Mouse (Mus musculus): ENCODE measurements around the gene Slc5a5.

Gene Slc5a5

GRCm38 (mm10) chr8:70892022-70892895, at the start of gene Slc5a5:
Gene Slc5a5 (minus strand): TSS chr8:70892757.
- no peak for DNase-seq

GRCm38 (mm10) chr8:70941478-70941877, 48.9 kb upstream of the Slc5a5 start:
- DNase-seq, result peak; percentile 52

GRCm38 (mm10) chr8:70937200-70937599, 44.6 kb upstream of the Slc5a5 start:
- peak; percentile 72 for DNase-seq

- peak; percentile 55 for DNase-seq
Observed at GRCm38 (mm10) chr8:70934786-70935185, 42.2 kb upstream of the Slc5a5 start.

GRCm38 (mm10) chr8:70933036-70933435, 40.5 kb upstream of the Slc5a5 start:
- DNase-seq, result peak; percentile 76

- DNase-seq, result peak; percentile 82
Observed at GRCm38 (mm10) chr8:70931731-70932130, 39.2 kb upstream of the Slc5a5 start.

- DNase-seq, result peak; percentile 95
Observed at GRCm38 (mm10) chr8:70928778-70929322, 36.3 kb upstream of the Slc5a5 start.

GRCm38 (mm10) chr8:70928096-70928495, 35.5 kb upstream of the Slc5a5 start:
- DNase-seq, result peak; percentile 96

DNA sequence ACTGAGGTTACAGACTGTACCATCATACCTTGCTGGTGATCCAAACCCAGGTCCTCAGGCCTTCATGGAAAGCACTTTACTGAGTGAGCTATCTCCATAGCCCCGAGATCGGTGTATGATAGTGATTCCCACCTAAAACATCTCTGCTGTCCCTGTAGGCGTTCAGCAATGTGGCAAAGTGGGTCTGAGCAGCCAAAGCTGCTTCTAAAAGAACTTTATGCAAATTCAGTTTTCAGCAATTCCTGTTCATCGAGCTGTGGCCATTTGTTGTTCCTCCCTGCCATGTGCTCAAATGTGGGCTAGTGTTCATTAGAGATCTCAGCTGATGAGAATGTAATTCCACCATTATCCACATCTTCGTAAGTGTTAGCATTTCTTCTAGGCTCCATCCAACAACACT, 33.8 kb upstream of the Slc5a5 start:
- DNase-seq, result peak; percentile 51

- DNase-seq, result peak; percentile 81
Observed at GRCm38 (mm10) chr8:70925754-70926153, 33.2 kb upstream of the Slc5a5 start.

DNA sequence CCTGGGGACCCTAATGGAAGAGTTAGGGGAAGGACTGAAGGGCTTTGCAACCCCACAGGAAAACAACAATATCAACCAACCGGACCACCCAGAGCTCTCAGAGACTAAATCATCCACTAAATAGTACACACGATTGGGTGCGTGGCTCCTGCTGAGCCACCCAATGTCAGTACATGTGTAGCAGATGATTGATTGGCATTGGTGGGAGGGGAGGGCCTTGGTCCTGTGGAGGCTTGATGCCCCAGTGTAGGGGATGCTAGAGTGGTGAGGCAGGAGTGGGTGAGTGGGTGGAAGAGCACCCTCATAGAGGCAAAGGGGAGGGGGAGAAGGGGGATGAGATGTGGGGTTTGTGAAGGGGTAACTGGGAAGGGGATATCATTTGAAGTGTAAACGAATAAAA, 31.6 kb upstream of the Slc5a5 start:
- DNase-seq, result peak; percentile 68

DNA sequence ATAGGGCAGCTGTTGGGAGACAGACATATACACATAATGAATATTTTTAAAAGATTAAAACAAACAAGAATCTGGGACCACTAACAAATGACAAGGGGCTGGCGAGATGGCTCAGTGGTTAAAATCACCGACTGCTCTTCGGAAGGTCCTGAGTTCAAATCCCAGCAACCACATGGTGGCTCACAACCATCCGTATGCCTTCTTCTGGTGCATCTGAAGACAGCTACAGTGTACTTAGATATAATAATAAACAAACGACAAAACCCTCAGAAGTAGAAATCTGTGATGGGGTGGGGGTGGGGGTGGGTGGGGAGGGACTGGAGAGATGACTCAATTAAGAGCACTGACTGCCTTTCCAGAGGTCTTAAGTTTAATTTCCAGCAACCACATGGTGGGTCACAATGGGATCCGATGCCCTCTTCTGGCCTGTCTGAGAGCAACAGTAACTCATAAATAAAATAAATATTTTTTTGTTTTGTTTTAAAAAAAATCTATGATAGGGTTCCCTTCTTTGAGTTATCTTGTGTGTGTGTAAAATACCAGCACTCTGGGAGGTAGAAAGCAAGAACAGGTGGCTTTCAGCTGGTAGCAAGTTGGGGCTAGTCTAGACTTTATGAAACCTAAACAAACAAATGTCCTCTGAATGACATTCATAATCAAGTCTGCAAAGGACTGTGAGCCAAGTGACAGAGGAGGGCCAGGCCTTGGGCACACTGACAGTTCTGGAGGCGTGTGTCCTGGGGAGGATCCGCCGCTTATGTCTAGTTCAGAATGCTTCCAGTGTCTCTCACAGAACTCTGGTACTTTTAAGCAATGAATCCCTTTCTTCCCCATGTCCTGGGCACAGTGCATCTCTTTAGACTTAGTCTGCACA, 27.7 kb upstream of the Slc5a5 start:
- DNase-seq, result peak; percentile 81

DNA sequence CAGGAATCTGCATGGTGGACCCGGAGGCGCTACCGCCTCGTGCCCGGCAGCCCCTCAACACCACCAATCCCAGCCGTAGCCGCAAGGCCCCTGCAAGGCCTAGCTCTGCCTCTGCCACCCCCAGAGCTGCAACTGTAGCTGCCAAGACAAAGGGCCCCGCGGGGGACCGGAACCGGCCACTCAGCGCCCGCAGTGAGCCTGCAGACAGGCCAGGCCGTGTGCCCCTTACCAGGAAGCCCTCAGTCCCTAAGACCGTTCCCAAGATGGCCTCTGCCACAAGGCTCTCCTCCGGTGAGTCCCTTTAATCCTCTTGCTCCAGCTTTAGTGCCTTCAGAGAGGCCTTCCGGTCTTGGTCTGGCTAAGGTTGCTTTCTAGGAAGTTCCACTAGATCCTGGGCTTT, 22.1 kb upstream of the Slc5a5 start:
- DNase-seq, result peak; percentile 81

DNA sequence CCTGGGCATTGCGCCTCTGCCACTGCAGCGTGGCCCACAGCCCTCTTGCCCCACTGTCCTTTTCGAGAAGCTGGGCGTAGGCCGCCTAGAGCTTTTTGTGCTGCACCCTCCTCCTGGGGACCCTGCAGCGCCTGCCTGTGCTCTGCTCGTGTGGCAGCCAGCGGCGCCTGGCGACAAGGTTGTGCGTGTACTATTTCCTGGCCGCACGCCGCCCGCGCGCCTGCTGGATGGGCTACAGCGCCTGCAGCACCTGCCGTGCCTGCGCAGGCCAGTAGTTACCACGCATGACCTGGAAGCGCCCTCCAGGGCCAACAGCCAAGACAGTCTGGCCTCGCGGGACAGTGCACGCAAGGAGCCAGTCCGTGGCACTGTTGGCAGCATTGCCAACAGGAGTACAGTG, 21.0 kb upstream of the Slc5a5 start:
- DNase-seq, result no peak

GRCm38 (mm10) chr8:70912955-70913354, 20.4 kb upstream of the Slc5a5 start:
- DNase-seq, result peak; percentile 90

GRCm38 (mm10) chr8:70911596-70911995, 19.0 kb upstream of the Slc5a5 start:
- no peak for DNase-seq

DNA sequence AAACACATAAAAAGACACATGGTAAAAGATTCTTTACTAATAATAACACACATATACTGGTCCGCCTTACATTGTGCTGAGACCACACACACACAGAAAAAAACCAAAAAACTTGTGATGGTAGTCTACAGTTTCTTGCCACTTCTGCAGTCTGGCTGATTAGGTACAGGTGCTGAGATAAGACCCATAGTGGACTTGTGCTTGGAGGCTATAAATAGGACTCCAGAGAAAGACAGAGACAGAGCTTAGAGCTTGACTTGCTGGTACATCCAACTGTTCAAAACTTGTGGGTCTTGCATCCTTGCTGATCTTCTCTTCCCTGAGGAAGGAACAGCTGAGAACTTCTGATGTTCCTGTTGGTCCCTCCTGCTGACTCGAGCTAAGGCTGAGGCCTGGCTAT, 15.0 kb upstream of the Slc5a5 start:
- no peak for DNase-seq

- peak; percentile 97 for DNase-seq
Observed at GRCm38 (mm10) chr8:70905831-70906736, 13.5 kb upstream of the Slc5a5 start, which contains the start of gene Map1s. Gene Map1s (plus strand): TSS chr8:70905932.

- DNase-seq, result no peak
Observed at GRCm38 (mm10) chr8:70905463-70905830, 12.9 kb upstream of the Slc5a5 start.

GRCm38 (mm10) chr8:70904532-70904931, 12.0 kb upstream of the Slc5a5 start:
- DNase-seq, result peak; percentile 98

DNA sequence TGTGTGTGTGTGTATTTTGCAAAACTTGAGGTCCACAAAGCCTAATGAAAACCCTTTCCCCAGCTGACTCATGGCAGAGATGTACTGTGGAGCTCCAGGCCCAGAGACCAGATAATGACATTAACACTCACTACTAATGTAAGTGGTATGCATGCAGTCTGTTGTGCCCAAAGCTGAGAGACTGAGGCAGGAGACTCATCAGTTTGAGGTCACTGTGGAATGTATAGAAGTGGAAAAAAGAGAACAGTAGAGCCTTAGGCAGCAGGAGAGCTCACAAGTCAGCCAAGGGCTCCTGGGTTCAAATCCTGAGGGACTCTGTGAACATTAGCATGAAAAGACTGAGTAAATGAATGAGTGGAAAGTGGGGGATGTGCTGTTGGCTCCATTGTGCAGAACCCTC, 11.0 kb upstream of the Slc5a5 start:
- DNase-seq, result no peak

- peak; percentile 90 for DNase-seq
Observed at GRCm38 (mm10) chr8:70903112-70903511, 10.6 kb upstream of the Slc5a5 start.
